Mouse (Mus musculus): ENCODE data around the gene Gm7168.
"Not testable (repeated sequence)": the region's sequence is repeated elsewhere in the genome, so short reads cannot be mapped to it uniquely, and the experiment has no call there.

The Gm7168 gene

DNA sequence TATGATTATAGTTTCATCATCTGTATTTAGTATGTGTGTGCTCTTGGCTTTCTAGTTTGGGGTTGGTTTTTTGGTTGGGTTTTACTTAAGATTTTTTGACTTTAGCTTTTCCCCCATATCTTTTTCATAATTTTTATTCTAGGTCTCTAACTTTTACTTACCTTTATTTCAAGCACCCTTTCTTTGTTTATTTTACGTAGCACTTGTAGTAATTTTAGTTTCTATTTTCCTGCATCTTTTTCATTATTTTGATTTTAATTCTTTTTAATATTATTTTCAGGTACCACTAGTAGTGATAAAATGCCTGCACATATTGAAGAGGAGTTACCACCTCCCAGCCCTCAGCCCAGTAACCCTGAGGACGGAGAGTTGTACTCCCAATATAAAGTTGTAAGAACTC is at the start of gene Gm7168:
Gm7168 (plus strand) TSS at position 301 of the 400 bp plus-strand sequence.
- not testable (repeated sequence) for DNase-seq (ENCODE audit: low spot score)

DNA sequence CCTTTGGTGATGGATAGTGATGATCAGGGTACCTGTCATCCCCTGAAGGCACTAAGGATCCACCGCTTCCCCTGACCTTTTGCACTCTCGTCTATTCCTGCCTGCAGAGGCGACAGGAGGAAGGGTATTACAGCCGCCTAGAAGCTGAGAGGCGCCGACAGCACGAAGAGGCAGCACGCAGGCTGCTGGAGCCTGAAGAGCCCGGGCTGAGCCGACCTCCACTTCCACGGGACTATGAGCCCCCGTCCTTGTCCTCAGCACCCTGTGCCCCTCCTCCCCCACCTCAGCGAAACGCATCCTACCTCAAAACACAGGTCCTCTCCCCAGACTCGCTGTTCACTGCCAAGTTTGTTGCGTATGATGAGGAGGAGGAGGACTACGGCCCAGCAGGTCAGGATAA is 49.3 kb upstream of the Gm7168 start:
- no peak for DNase-seq (ENCODE audit: low spot score)

DNA sequence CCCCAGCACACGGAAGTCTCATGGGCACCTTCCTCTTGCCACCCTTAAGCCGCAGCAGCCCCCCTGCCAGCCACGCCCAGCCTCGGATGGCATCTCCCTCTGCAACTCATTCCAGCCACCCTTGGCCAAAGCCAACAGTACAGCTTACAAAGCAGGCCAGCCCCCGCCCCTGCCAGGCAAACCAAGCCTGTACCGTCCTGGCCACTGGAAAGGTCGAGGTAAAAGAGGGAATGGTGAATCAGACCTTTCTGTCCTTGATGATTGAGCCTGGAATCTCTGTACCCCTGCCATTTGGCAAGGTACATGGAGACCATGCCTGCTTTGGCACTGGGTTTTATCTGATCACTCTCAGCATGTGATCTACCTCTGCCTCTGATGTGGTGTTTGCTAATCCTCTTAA is 48.9 kb upstream of the Gm7168 start:
- DNase-seq (ENCODE audit: low spot score): no peak

DNA sequence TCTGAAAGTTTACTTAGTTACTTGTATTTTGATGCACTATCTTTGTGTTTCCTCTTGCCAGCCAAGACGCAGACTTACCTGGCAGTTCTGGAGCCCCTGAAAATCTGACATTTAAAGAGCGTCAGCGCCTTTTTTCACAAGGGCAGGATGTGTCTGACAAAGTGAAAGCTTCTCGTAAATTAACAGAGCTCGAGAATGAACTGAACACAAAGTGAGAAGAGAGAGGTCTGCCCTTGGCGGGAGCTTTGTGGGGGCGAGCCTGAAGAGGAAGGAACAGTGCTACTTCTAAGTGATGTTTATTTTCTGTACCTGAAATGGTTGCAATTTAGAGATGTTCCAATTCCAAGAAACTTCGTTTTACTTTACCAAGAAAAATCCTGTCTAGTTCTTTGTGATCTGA is 44.4 kb upstream of the Gm7168 start:
- DNase-seq (ENCODE audit: low spot score): no peak

DNA sequence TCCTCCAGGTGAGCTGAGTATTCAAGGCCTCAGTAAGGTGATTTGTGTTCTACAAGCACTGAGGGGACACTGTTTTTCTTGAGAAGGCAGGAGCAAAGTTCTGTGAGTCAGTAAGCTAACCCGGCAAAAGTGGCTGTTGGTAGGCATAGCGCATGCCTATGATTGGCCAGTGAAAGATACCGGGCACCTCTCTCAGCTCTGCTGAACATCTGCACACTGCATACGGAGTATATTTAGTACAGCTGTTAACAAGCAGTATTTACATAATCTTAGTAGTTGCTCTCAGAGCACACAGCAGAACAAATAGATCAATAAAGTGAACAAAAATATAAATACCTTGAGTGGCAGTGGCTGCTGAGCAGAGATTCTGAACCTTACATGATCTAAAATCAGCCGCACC is 41.1 kb upstream of the Gm7168 start:
- no peak for DNase-seq (ENCODE audit: low spot score)

DNA sequence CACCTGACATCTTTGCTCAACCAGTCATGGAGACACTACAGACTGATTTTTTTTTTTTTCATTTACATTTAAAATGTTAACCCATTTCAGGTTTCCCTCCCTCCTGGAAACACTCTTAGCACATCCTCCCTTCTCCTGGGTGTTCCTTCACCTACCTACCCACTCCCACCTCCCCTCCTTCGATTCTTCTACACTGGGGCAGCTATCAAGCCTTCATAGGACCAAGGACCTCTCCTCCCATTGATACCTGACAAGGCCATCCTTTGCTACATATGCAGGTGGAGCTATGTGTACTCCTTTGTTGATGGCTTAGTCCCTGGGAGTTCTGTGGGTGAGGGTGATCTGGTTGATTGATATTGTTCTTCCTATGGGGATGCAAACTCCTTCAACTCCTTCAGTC is 40.5 kb upstream of the Gm7168 start:
- DNase-seq (ENCODE audit: low spot score): no peak

DNA sequence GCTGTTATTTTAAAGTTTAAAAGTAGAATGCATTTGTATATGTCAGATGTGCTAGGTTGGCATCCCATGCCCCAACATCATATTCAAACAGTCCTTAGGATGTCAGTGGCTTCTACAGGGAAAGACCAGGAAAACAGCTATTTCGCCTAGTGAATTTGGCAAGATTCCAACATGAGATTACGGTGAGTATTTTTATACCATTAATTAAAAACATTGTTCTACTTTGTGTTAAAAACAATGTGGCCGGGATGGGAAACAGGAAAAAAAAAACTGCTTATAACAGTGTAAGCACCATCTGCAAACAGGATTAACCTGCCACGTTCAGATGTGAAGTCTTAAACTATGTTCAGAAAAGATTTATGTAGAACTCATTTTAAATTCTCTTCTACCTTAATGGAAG is 34.2 kb upstream of the Gm7168 start:
- DNase-seq (ENCODE audit: low spot score): no peak

DNA sequence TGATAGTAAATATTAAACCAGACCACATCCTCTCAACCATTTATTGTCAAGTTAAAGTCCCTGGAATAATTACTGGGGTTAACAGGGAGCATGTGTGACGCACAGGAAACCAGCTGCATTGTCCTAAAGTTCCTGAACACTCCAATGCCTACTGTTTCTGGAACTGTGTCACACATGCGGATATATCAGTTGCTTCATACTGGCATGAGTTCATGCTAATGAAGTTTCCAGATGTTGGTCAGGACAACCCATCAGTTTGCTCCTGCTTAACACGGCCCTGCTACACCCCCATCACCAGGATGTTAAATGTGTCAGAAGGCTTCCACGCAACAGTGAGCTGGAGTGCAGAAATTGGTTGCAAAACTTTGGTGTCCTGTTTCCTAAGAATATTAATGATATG is 33.6 kb upstream of the Gm7168 start:
- DNase-seq (ENCODE audit: low spot score): no peak

DNA sequence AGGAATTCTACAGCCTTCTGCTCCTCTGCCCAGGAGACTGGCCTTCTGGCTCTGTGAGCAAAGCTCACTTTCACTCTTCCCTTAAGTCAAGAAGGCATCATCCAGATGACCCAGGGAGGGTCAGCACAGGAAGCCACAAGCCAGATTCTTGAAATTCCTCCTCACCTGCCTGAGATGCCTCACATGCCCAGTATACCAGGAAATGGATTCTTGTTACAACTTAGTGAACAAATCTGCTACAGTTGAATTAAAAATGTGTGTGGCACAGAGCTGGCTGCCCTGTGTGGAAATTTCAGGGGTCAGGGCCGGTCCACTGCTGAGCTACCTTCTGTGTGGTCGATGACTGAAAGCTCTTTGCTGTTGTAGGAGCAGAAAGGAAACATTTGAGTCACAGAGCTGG is 27.4 kb upstream of the Gm7168 start:
- no peak for DNase-seq (ENCODE audit: low spot score)

DNA sequence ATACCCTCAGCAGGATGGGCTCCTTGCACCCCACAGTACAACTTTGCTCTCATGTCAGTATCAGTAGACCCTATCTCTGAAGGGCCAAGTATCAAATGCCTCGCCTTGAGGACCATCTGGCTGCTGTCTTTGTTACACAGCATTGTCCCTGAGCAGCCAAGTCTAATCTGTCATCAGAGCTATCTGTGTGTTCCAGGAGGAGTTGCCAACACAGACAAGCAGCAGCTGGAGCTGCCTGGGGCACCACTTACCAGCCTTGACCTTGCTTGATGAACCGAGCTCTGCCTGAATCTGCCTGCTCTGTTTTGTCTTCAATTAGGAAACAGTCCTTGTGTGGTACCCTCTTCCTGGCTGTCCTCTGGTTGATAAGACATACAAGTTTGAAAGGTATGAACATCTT is 24.8 kb upstream of the Gm7168 start:
- no peak for DNase-seq (ENCODE audit: low spot score)

DNA sequence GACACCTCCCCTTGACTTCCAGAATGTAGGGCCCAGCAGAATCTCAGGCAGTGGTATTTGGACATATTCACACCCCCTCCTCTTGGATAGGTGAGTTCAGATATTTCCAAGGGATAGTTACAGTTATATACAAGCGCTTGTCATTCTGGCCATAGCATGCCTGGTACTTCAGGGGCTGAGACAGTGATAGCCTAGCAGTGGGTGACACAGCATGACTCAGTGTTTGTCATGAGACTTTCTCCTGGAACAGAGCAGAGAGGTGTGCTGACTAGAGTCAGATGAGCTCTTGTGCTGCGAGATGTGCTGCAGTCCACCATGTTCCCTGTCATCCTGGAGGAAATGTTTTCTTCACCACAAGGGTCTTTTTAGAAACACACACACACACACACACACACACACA is 23.6 kb upstream of the Gm7168 start:
- DNase-seq (ENCODE audit: low spot score): no peak

DNA sequence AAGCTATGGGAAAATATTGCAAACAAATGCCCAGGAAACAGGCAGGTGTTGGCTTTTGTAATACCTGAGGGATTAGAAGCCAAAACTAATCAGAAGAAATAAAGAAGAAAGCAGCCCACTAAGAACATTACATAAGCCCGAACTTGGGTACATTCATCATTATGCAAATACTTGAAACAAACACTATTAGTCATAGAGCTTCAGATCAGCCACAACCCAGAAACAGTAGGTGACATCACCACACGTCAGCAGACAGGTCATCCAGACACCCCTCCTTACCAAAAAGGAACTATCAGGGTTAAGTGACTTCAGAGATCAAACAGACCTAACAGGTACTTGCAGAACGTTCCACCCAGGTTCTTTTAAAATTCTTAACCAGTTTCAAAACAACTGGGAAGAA is 22.2 kb upstream of the Gm7168 start:
- no peak for DNase-seq (ENCODE audit: low spot score)

DNA sequence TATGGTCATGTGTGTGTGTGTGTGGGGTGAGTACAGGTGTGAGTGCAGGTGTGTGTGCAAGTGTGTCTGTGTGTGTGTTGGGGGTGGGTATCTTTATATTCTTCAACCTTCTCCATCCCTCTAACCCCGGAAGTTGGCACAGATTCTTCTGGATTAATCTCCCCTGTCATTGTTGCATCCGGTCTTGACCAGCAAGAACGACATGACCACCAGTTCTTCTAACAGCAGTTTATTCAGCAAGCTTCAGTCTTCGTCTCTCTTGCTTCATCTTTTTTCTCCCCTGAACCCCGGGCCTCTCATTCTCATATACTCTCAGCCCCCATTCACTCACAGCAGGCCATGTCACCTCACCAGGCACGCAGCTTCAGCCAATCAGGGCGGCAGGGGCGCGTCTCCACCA is 17.8 kb upstream of the Gm7168 start:
- no peak for DNase-seq (ENCODE audit: low spot score)

DNA sequence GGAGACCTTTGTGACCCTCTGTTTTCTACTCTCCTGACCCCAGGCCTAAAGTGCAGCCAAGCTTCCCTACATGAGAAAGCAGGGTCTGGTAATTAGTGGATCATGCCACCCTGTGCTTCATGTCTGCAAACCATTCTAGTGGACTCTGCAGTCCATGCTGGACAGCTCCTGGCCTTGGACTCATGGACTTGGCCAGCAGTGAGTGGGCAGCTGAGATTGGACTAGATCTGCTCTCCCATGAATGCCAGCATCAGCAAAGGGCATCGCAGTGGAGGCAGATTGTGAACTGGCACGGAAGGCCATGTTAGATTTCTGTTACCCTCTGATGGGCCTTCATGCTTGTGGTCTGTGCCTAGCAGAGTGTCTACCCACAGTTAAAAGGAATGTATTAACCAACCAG is 12.8 kb upstream of the Gm7168 start:
- not testable (repeated sequence) for DNase-seq (ENCODE audit: low spot score)

DNA sequence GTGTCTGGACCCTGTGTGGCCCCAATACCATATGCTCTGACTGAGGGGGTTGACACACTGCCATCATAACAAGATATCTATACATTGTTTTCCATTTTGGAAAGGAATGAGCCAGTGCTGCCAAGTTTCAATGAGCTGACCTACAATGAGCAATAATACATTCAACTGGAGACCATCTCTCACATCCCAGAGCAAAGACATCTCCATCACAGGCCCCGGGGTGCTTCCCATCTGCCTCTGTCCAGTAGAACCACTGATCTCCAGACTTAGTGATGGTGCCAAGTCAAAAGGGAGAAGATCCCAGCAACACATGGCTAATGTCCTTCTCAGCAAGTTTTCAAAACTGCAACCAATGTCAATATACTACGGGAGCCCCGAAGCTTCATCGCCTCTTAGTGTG is 10.4 kb upstream of the Gm7168 start:
- no peak for DNase-seq (ENCODE audit: low spot score)

DNA sequence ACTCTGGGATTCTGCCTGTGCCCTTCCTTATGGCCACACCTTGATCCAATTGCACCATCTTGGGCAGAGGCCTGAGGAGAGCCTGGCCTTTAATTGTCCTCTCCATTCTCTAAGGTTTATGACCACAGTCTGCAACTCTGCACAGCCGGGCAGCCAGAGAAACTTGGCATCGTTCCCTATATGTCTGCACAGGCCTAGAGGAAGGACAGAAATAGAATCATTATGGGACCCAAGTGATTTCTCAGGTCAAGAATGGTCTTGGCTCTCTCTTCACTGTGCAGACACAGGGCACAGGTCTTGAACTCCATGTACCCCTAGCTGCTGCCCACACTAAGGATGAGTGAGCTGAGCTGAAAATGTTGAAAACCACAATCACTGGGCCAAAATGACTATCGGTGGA is 9.5 kb upstream of the Gm7168 start:
- DNase-seq (ENCODE audit: low spot score): no peak

DNA sequence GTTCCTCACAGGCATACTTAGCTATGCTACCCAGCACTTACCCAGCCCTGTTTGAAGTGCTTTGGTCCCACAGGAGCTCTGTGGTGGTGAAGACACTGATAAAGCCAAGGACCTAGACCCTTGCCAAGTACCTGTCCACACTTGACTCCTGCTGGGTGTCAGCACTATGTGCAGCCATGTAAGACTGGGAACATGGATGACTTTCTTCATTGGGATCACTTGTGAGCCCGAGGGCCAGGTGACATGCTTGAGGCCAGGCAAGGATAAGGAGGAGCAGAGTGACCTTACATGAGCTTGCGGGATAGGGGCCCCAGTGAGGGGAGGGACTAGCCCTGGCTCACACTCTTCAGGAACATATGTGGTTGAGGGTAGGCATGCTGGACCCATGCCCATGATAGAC is 8.9 kb upstream of the Gm7168 start:
- DNase-seq (ENCODE audit: low spot score): not testable (repeated sequence)

DNA sequence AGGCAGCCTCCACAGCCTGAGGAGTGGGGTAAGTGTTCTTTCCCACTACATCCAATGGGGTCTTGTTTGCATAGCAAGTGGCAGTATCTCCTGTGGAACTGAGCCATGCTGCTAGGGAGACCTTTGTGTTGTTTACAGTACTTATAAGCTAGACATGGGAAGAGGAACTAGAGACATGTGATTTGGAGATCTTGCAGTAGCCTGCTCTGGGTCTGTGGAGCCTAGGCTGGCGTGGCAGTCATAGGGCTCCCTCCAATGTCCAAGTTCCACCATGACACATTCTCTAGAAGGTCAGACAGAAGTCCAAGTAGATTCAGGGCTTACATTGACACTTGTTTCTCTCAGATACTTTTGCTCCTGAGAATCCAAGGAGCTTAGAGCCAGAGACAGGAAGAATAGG is 7.7 kb upstream of the Gm7168 start:
- no peak for DNase-seq (ENCODE audit: low spot score)

DNA sequence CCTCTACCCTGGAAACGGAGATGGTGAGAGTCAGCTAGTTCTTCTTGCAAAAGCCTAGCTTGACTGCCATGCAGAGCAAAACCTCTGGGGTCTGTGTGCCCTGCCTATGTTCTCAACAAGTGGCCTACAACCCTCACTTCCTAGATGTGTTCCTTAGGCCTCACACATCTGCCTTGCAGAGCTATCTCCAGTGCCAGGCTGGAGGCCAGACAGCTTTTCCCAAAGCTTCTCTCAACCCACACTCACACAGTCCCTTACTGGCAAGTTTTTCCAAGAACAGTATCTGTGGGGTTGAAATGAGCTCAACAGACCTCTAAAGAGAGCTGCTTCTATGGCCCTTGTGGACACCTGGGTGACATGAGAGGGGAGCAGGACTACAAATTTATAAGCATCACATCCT is 3.4 kb downstream of the Gm7168 start:
- DNase-seq (ENCODE audit: low spot score): not testable (repeated sequence)

DNA sequence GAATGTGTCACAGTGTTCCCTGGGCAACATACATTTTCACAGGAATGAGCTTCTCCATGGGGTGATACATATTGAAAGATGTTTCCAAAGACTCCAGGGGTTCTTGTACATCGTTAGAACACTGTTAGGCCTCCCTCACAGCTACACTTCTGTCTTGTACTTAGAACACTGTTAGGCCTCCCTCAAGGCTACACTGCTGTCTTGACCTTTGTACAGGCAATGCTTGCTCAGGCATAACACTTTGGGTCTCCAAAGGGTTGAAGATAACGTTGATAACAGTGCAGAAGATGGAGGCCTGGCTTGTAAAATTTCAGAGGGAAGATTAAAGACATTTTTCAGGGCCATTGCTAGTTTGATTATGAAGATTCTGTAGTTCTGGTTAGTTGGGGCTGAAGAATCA is 10.0 kb downstream of the Gm7168 start:
- not testable (repeated sequence) for DNase-seq (ENCODE audit: low spot score)

DNA sequence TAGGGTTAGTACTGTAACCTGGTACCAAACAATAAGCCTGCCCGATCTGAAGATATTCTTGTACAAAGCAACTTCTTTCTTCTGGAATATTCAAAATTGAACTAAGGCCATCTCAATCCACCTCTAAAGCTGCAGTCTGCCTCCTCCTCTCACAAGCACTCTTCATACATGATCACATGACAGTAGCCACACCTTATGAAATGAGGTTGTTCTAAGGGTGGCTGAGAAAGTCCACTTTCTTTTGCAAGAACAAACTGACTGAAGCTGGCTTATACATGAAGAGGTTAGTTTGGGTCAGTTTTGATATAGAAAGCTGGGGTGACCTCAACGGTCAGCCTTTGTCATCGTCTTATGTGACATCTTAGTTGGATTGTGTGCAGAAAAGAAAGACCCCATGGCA is 14.1 kb downstream of the Gm7168 start:
- DNase-seq (ENCODE audit: low spot score): not testable (repeated sequence)

DNA sequence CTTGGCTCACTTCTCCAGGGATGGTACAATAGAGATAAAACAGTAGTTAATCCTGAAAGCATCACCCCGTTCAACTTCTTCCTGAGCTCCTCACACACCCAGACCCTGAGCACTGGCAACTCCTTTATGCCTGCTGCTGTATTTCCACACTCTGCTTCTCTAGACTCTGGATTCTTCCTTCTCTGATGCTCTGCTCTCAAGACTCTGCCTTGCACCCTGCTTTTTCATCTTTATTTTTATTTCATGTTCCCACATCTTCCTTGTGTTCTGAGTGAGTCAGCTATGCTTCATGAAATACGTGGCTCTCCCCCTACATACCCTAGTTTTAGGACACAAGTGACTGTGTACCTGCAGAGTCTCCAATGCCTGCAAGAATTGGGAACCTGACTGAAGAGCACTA is 16.9 kb downstream of the Gm7168 start:
- DNase-seq (ENCODE audit: low spot score): not testable (repeated sequence)

DNA sequence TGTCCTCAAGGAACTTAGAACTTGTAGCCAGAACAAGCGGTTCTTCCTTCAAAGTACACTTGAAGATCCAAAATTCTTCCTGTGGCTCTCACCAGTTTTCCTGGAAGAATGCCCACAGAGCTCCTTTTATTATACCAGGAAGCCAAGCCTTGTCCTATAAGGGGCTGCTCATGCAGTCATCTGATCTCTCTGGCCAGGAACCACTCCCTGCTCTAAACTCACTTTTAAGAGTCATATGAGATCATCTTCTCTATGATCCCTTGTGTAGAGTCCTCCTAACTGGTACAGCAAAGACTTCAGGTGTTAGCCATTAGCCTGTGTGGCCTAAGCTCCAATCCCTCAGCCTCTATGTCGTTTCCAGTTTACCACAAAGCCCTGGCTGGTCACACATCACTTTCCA is 21.7 kb downstream of the Gm7168 start:
- not testable (repeated sequence) for DNase-seq (ENCODE audit: low spot score)

DNA sequence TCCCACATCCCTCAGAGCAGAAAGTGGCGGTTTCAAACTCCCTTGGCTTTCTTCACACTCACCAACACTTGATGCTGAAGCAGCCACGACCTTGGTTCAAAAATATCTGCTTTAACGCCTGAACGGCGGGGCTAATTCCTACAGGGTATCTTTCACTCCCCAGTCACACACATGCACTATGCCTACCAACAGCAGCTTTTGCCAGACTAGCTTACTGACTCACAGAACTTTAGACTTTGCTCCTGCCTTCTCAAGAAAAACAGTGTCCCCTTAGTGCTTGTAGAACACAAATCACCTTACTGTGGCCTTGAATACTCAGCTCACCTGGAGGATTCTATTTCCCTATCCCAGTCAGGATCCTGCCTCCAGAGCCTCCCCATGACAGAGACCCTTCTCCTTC is 22.6 kb downstream of the Gm7168 start:
- not testable (repeated sequence) for DNase-seq (ENCODE audit: low spot score)

DNA sequence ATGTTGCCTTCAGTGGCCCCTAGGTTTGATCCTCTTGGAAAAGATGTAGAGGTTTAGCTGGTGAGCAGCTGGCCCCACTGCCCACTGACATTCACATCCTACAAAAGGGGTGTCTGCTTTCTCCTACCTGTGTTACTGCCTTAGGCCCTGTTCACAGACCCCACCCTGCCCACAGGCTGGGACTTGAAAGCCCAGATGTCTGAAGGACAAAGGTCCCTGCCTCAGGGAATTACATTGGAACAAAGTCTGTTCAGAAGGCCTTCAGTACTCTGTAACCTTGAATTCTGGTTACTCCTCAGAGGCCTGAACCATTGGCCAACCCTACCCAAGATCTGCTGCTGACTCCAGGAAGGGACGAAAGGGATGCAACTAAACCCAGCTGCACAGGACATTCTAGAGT is 39.5 kb downstream of the Gm7168 start:
- DNase-seq (ENCODE audit: low spot score): no peak
